Comparison of ENCODE assay signal across 22 mouse cellular contexts in genomic region chr12:105055308-105055707, GRCm38 (mm10).
"Had no signal": no experiment of that assay in that cellular context is flagged by ENCODE, and none has a peak within 500 bp of the region (broad histone marks: within the 10 kb centered on the region; RNA-seq: fewer than 3 reads in every experiment).

No protein-coding gene starts in this region.

- H3K36me3 ChIP-seq: limb, embryonic 12.5 days; limb, embryonic 15.5 days; midbrain, embryonic 12.5 days; neural tube, embryonic 12.5 days; neural tube, embryonic 15.5 days had no signal

- ATAC-seq: intestine, postnatal 0 days had no signal

- H3K9me3 ChIP-seq: limb, embryonic 12.5 days; limb, embryonic 15.5 days; midbrain, embryonic 12.5 days; neural tube, embryonic 15.5 days had no signal

- H3K27me3 ChIP-seq: limb, embryonic 12.5 days; limb, embryonic 15.5 days; midbrain, embryonic 12.5 days; neural tube, embryonic 12.5 days; neural tube, embryonic 15.5 days had no signal

- H3K9ac ChIP-seq: limb, embryonic 12.5 days; limb, embryonic 15.5 days; midbrain, embryonic 12.5 days; neural tube, embryonic 12.5 days; neural tube, embryonic 15.5 days had no signal

- H3K4me3 ChIP-seq: layer of hippocampus, adult 2 months; limb, embryonic 12.5 days; limb, embryonic 15.5 days; midbrain, embryonic 12.5 days; neural tube, embryonic 12.5 days; neural tube, embryonic 15.5 days had no signal

- H3K27ac ChIP-seq: kidney, postnatal 0 days; layer of hippocampus, adult 2 months; limb, embryonic 12.5 days; limb, embryonic 15.5 days; midbrain, embryonic 12.5 days; neural tube, embryonic 12.5 days; neural tube, embryonic 15.5 days; stomach, postnatal 0 days had no signal

- H3K4me1 ChIP-seq: limb, embryonic 12.5 days; midbrain, embryonic 12.5 days; neural tube, embryonic 12.5 days; neural tube, embryonic 15.5 days had no signal

- DNase-seq: kidney, adult 2 months; kidney, postnatal 25 days; layer of hippocampus, adult 9-11 months; left cerebral cortex, postnatal 4 days; lung, adult 2 months; lung, postnatal 14 days; lung, postnatal 4 days; right cerebral cortex, adult 18-20 months; right cerebral cortex, postnatal 14 days; right cerebral cortex, postnatal 4 days; thymus, adult 2 months; thymus, postnatal 14 days; thymus, postnatal 4 days had no signal

- H3K4me2 ChIP-seq: limb, embryonic 12.5 days; limb, embryonic 15.5 days; midbrain, embryonic 12.5 days; neural tube, embryonic 12.5 days; neural tube, embryonic 15.5 days had no signal
